ENCODE assay signal across 1 mouse cellular context in the genomic region with DNA sequence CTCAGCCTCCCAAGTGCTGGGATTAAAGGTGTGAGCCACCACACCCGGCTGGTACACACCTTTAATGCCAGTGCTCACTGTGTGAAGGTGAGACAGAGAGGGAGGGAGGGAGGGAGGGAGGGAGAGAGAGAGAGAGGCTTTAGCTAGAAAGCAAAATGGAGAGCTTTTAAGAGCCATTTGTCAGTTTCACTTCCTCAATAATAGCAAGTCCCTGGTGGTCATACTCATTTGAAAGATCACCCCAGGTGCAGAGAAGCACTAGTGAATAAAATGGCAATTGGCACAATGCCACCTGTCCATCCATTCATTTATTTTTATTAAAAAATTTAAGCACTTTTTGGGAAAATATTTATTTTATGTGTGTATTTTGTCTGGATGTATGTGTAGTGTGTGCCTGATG.
A peak's percentile ranks its signal among the peaks of the same experiment; 100 is the strongest.
TF ChIP-seq lines count a peak whose summit lies in the region.

No protein-coding gene starts in this region.

TF ChIP-seq in CH12.LX, 34 proteins besides CTCF, POLR2A, EP300 and RAD21 (continued from another document):
- TF ChIP-seq SMC3 (IDR thresholded peaks at IDR 0.05; ENCODE audit: low read depth, low read length) (no peak), MAZ (IDR thresholded peaks at IDR 0.05; ENCODE audit: low read depth, low read length) (peak; percentile 93), MAX (IDR thresholded peaks at IDR 0.05; ENCODE audit: low read length) (no peak), SIN3A (IDR thresholded peaks at IDR 0.05; ENCODE audit: low read length) (0 out of 2 replicates have a peak, but pooled peaks have one; percentile 10), MAFK (IDR thresholded peaks at IDR 0.05; ENCODE audit: insufficient replicate concordance, low read length) (peak; percentile 36; the same call in 1 of the 2 replicates), JUN (IDR thresholded peaks at IDR 0.05; ENCODE audit: insufficient read depth, low read depth, low read length) (no peak), PAX5 (IDR thresholded peaks at IDR 0.05; ENCODE audit: low read length) (no peak), HCFC1 (IDR thresholded peaks at IDR 0.05; ENCODE audit: low read depth, low read length) (0 out of 2 replicates have a peak, but pooled peaks have one; percentile 21), ELF1 (IDR thresholded peaks at IDR 0.05; ENCODE audit: low read depth, low read length) (no peak), ZNF384 (IDR thresholded peaks at IDR 0.05; ENCODE audit: low read depth, low read length) (peak; percentile 12; the same call in 1 of the 2 replicates), KAT2A (IDR thresholded peaks at IDR 0.05; ENCODE audit: insufficient replicate concordance, low read length) (no peak), TBP (conservative IDR thresholded peaks at IDR 0.05; ENCODE audit: low read depth, low read length) (no peak), RCOR1 (conservative IDR thresholded peaks at IDR 0.05; ENCODE audit: low read depth, low read length) (peak; percentile 78; the same call in 1 of the 2 replicates), MXI1 (IDR thresholded peaks at IDR 0.05; ENCODE audit: low read depth, low read length) (no peak), ZKSCAN1 (IDR thresholded peaks at IDR 0.05; ENCODE audit: borderline replicate concordance, low read depth, low read length) (no peak), JUND (conservative IDR thresholded peaks at IDR 0.05; ENCODE audit: low read depth, low read length) (0 out of 2 replicates have a peak, but pooled peaks have one; percentile 43), ETS1 (conservative IDR thresholded peaks at IDR 0.05; ENCODE audit: low read depth, low read length) (peak; percentile 48; the same call in 1 of the 2 replicates), TCF12 (IDR thresholded peaks at IDR 0.05; ENCODE audit: low read depth, low read length) (peak; percentile 90), USF2 (conservative IDR thresholded peaks at IDR 0.05; ENCODE audit: low read depth, low read length) (no peak), ZMIZ1 (IDR thresholded peaks at IDR 0.05; ENCODE audit: low read depth, low read length) (no peak), NRF1 (IDR thresholded peaks at IDR 0.05; ENCODE audit: low read depth, low read length) (no peak), CHD2 (IDR thresholded peaks at IDR 0.05; ENCODE audit: low read length) (no peak), USF1 (IDR thresholded peaks at IDR 0.05; ENCODE audit: low read depth, low read length) (no peak), UBTF (IDR thresholded peaks at IDR 0.05; ENCODE audit: low read depth, low read length) (no peak)
TF ChIP-seq in CH12.LX: peak in this region for 11.
